Mouse (Mus musculus): Measurements from ENCODE around the gene Plcb3. TPM values are rescaled to one million over a fixed set of nuclear protein-coding genes. Genes with fewer than 3 reads are reported as not detected.

Plcb3 gene
- polyA plus RNA-seq, 2 experiments from 2014 or later: 3.2 to 3.4 TPM

- ATAC-seq: no peak
These were observed 36.9 kb downstream of the Plcb3 start for GRCm38 (mm10) chr19:6939106-6940002.

- ATAC-seq: no peak
These were observed 38.5 kb downstream of the Plcb3 start for GRCm38 (mm10) chr19:6937541-6938465.

- ATAC-seq: no peak
These were observed 40.0 kb downstream of the Plcb3 start for GRCm38 (mm10) chr19:6936299-6936698.

GRCm38 (mm10) chr19:6934195-6934977, 41.9 kb downstream of the Plcb3 start, which contains the start of gene Kcnk4:
Kcnk4 (minus strand) TSS chr19:6934515.
- no peak for ATAC-seq

GRCm38 (mm10) chr19:6933436-6934194, 42.7 kb downstream of the Plcb3 start:
- ATAC-seq: no peak

GRCm38 (mm10) chr19:6933102-6933435, 43.2 kb downstream of the Plcb3 start:
- ATAC-seq: no peak

- ATAC-seq: no peak
These were observed 44.3 kb downstream of the Plcb3 start for GRCm38 (mm10) chr19:6932018-6932417.

GRCm38 (mm10) chr19:6931002-6931401, 45.3 kb downstream of the Plcb3 start:
- ATAC-seq: no peak

- no peak for ATAC-seq
These were observed 48.2 kb downstream of the Plcb3 start for GRCm38 (mm10) chr19:6928080-6928479.

GRCm38 (mm10) chr19:6926559-6927255, 49.6 kb downstream of the Plcb3 start:
- no peak for ATAC-seq

- ATAC-seq: no peak
These were observed 50.5 kb downstream of the Plcb3 start for GRCm38 (mm10) chr19:6925611-6926329.

- no peak for ATAC-seq
These were observed 51.0 kb downstream of the Plcb3 start, which contains the start of gene Catsperz for GRCm38 (mm10) chr19:6925307-6925573. Catsperz (minus strand) TSS chr19:6925380.

GRCm38 (mm10) chr19:6924461-6925306, 51.6 kb downstream of the Plcb3 start:
- ATAC-seq: no peak

GRCm38 (mm10) chr19:6922901-6923735, 53.2 kb downstream of the Plcb3 start:
- ATAC-seq: no peak

GRCm38 (mm10) chr19:6921647-6922567, 54.4 kb downstream of the Plcb3 start, which contains the start of gene Esrra:
Esrra (minus strand) TSS chr19:6921813.
- ATAC-seq: peak; percentile 94

GRCm38 (mm10) chr19:6920741-6921636, 55.3 kb downstream of the Plcb3 start:
- no peak for ATAC-seq

All from CD4-positive, CD25-positive, alpha-beta regulatory T cell, adult 4 months (primary cell).